Mouse (Mus musculus) G1E (cell line): ENCODE measurements around the gene Nobox.

ENCODE experiments used
- GATA2 ChIP-seq: IDR thresholded peaks from 2 replicates; pipeline ENCODE4 v1.6.1; 2012; ENCODE audit warnings: low read depth, low read length, inconsistent platforms, borderline replicate concordance
- POLR2AphosphoS5 ChIP-seq: IDR thresholded peaks from 2 replicates; pipeline ENCODE4 v1.6.1; 2012; ENCODE audit warnings: low read depth, low read length, inconsistent platforms; ENCODE audit not compliant: insufficient replicate concordance

GRCm38 (mm10) chr6:43354562-43355241 is 45.3 kb upstream of the Nobox start:
- TF ChIP-seq POLR2AphosphoS5 (no peak), GATA2 (no peak)
